Mouse (Mus musculus) liver, embryonic 14.5 days (tissue): ENCODE measurements at regions not wholly inside any gene's neighbourhood (a gene's known extent, or its start where the extent isn't known, plus 50 kb on each side); places are given as distances from the start of the nearest gene placed in this dataset.

ENCODE experiments used
- CTCF ChIP-seq: IDR thresholded peaks from 2 replicates; pipeline ENCODE4 v1.5.1; 2016; ENCODE audit warnings: antibody characterized with exemption, low read depth, control low read depth
- EP300 ChIP-seq: IDR thresholded peaks from 2 replicates; pipeline ENCODE4 v1.6.1; 2016; ENCODE audit warnings: antibody characterized with exemption, low read depth

GRCm38 (mm10) chr2:71690277-71691161 is 54.9 kb upstream of the Itga6 start:
- TF ChIP-seq CTCF (no peak), EP300 (no peak)
